Mouse (Mus musculus) frontal cortex, postnatal 10 days (tissue): Measurements from ENCODE around the gene 1500009C09Rik.

ENCODE experiments used
- DNase-seq, 2 experiments: peaks; one replicate each; pipeline ENCODE4 v3.0.0; 2022; ENCODE audit warnings: low spot score in 2 of 2, mixed read lengths in 1 of 2

1500009C09Rik gene

GRCm38 (mm10) chr15:82252097-82252496 lies at the start of gene 1500009C09Rik:
TSS of gene 1500009C09Rik (plus strand) at chr15:82252397.
- no peak for DNase-seq

GRCm38 (mm10) chr15:82203090-82203489 lies 49.1 kb upstream of the 1500009C09Rik start:
- no peak for DNase-seq

- no peak for DNase-seq
Observed at GRCm38 (mm10) chr15:82203611-82204351, 48.4 kb upstream of the 1500009C09Rik start.

- DNase-seq = no peak
Observed at GRCm38 (mm10) chr15:82204680-82205371, 47.4 kb upstream of the 1500009C09Rik start.

GRCm38 (mm10) chr15:82206365-82207104 lies 45.7 kb upstream of the 1500009C09Rik start:
- DNase-seq = no peak

- no peak for DNase-seq
Observed at GRCm38 (mm10) chr15:82207105-82207459, 45.1 kb upstream of the 1500009C09Rik start.

- DNase-seq = no peak
Observed at GRCm38 (mm10) chr15:82207504-82208219, 44.5 kb upstream of the 1500009C09Rik start.

- DNase-seq = no peak
Observed at GRCm38 (mm10) chr15:82208307-82208706, 43.9 kb upstream of the 1500009C09Rik start.

- DNase-seq = no peak
Observed at GRCm38 (mm10) chr15:82209295-82210050, 42.7 kb upstream of the 1500009C09Rik start.

- DNase-seq = no peak
Observed at GRCm38 (mm10) chr15:82210801-82211200, 41.4 kb upstream of the 1500009C09Rik start.

- no peak for DNase-seq
Observed at GRCm38 (mm10) chr15:82211281-82211680, 40.9 kb upstream of the 1500009C09Rik start.

GRCm38 (mm10) chr15:82211911-82212751 lies 40.1 kb upstream of the 1500009C09Rik start:
- no peak for DNase-seq

- DNase-seq = no peak
Observed at GRCm38 (mm10) chr15:82212752-82213063, 39.5 kb upstream of the 1500009C09Rik start, which contains the start of gene Shisa8. TSS of gene Shisa8 (minus strand) at chr15:82212815.

GRCm38 (mm10) chr15:82213222-82213621 lies 39.0 kb upstream of the 1500009C09Rik start:
- DNase-seq = no peak

GRCm38 (mm10) chr15:82215332-82216046 lies 36.7 kb upstream of the 1500009C09Rik start:
- no peak for DNase-seq

GRCm38 (mm10) chr15:82216142-82216827 lies 35.9 kb upstream of the 1500009C09Rik start:
- DNase-seq = no peak

GRCm38 (mm10) chr15:82217039-82217438 lies 35.2 kb upstream of the 1500009C09Rik start:
- no peak for DNase-seq

GRCm38 (mm10) chr15:82217980-82218379 lies 34.2 kb upstream of the 1500009C09Rik start:
- no peak for DNase-seq
